Mouse (Mus musculus): ENCODE results near the gene Inca1.

Gene Inca1

DNA sequence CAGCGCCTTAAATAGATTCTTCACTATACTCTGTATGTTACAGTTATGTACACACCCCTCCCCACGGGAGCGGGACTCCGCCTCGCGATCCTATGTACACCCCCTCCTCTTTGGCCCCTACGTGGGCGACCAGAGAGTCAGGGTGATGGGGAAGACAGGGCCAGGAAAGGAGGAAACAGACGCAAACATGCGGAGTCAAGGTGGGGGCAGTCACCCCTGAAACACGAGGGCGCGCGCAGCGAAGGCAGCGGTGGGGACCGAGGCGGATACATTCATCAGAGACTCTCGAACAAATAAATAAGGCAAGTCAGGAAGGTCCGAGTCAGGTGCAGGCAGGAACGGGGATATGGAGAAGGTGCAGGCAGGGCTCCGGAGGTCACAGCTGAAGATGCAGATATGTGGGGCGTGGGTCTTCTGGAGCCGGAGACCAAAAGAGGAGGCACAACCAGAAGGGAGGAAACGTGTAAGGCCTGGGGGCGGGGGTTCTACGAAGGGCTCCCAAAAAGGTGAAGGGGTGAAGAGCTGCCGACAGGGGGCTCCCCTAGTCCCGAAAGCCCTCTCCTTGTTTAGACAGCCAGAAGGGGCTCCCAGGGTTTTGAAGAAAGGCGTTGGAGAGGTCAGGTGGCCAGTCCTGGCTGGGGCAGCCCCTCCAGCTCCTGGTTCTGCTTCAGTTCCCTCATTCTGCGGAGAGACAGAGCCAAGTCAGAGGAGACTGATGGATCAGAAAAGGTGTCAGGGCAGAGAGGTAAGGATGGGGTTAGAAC, 30.2 kb downstream of the Inca1 start:
- no peak for DNase-seq (ENCODE audit: low spot score in 2 of 2)

DNA sequence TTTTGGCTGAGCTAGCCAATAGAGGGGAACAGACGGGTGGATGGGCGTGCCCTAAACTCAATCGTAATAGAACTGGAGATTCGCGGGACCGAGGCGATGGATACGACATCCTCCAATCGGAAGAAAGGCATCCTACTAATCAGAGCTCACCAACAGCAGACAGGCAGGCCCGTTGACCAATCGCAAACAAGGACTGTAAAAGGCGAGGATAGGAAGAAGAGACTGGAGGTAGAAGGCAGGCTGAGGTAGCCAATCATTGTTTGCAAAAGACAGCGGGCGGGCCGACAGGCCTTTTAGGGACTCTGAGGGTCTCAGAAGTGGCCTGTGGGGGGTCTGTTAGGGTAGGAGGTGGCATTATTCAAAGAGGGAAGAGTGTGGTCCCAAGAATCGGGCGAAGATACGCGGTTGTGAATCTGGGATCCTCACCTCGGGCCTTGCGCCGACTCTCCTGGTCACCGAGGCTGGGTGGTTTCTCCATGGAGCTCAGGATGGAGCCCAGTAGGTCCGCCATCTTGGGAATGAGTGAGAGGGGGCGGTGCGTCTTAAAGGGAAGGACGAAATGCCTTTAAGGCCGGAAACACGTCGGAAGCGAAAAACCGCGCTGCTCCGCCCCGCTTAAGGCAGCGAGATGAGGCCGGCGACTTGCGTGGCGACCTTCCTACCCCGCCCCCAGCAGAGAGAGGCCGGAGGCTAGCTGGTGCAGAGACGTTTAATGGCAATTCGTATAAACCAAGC, 31.0 kb downstream of the Inca1 start, which contains the start of gene Spag7:
TSS of gene Spag7 (minus strand) at position 646 of the 735 bp plus-strand sequence.
- DNase-seq (ENCODE audit: low spot score in 2 of 2): peak; percentile 99 to 100

DNA sequence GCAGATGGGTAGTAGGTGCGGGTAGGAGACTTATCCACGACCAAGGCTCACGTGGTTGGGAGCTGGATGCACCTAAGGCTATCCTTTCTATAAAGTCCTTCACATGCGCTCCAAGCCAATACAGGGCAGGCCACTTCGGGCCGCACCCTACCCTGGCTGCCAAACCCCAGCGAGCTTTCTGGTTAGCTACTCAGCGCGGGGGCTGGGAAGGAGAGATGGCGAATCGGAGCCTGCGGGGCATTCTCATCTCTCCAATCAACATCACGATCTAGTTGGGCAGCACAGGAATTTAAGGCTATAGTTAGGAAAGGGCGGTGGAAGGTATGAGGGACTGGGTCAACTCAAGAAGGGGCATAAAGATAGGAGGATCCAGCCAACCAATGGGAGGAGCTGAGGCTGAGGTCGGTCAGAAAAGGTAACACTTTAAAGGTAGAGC, 31.6 kb downstream of the Inca1 start:
- DNase-seq (ENCODE audit: low spot score in 2 of 2): no peak

DNA sequence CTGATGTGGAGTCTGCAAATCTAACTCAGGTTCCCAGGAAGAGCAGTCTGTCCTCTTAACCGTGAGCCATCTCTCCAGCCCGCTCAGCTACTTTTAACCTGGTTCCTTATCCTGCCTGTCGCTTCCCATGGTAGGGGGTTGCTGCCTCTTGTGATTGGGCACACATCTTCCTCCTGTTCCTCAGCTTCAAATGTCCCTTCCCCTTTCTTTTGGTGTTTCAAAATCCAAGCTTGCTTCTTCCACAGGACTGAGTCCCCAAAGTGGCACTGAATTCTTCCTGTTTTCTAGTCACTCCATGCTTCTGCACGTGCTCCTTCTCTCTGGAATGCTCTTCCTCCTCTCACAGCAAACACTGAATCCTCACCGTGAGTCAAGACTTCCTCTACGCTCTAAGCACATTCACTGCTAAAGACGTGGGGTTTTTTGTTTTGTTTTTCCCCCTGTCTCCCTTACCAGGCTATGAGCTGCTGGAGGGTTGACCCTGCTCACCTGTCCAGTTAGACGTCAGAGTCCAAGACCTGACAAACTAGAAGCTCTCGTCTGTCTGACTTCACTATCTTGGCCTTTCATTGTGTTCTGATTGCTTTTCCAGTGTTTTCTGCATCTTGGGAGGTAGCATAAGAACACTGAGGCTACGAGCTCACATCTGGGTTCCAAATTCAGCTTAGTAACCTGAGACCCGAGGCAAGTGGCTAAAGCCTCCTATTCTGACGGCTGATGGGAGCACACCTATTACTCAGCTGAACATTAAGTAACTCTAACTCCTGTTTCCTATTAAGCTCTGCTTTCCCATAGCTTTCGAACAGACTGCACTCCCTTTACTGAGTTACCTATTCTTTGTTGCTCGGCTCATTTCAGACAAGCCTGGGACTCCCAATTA, 32.4 kb downstream of the Inca1 start:
- DNase-seq (ENCODE audit: low spot score in 2 of 2): no peak

DNA sequence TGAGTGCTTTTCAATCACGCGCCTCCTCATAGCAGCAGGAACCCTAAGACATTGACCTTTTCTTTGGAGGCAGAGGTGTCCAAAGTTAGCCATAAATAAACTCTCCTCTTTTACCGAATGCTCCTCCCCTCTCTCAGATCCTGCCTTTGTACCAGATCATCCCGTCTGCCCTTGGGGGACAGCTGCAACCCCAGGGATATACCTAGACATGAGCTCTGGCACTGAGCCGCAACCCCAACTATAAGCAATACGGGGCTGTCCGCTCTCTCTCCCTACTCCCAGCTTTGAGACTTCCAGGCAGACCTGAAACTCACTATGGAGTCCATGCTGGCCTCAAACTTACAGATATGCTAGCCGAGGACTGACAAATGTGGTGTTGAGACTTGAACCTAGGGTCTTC, 33.3 kb downstream of the Inca1 start:
- DNase-seq (ENCODE audit: low spot score in 2 of 2): no peak

DNA sequence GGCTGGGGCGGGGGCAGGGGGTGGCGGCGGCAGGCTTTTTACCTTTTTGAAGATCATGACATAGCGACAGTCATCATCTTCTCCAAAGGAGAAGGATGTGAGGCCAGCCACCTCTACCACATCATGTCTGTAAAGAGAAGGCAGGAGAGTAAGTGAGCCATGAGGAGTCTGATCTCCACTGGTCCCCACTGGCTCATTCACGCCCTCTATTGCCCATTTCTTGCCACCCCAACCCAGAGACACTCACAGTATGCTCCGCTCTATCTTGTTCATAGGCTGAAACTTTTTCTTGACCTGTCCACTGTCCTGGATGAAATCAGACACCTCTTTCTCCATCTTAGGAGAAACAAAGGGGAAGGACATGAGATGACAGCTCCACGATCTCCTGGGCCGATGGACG, 35.2 kb downstream of the Inca1 start:
- no peak for DNase-seq (ENCODE audit: low spot score in 2 of 2)

DNA sequence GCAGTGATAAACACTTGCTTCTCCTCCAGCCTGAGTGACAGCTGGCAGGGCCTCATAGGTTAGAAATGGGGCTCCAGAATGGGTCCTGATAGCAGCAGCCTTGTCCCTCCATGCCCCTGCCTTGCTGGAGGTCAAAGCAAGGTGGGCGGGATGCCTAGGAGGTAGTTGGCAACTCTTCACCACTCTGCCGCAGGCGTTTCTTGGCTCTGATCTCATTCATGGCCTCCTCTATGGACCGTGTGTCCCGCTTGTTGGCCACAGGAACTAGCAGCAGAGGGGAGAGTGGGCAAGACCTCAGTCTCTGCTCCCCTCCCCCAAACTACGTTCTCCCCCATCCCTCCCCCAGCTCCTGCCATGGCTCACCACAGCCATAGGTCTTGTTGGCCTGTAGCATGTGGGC, 36.0 kb downstream of the Inca1 start:
- DNase-seq (ENCODE audit: low spot score in 2 of 2): no peak

DNA sequence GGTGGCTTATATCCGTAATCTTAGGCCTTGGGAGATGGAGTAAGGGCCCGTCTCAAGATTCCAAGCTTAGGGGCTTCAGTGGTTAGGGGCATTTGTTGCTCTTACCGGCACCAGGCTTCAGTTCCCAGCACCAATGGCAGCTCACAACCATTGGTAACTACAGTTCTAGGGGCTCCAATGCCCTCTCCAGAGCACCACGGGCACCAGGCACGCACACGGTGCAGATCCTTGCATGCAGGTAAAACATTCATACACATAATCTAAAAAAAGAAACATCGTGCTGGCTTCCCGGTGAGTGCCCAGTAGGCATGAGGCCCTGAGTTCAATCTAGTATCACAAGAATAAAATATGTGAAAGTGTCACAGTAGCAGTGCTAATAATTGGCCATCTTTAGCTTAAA, 36.9 kb downstream of the Inca1 start:
- DNase-seq (ENCODE audit: low spot score in 2 of 2): no peak

DNA sequence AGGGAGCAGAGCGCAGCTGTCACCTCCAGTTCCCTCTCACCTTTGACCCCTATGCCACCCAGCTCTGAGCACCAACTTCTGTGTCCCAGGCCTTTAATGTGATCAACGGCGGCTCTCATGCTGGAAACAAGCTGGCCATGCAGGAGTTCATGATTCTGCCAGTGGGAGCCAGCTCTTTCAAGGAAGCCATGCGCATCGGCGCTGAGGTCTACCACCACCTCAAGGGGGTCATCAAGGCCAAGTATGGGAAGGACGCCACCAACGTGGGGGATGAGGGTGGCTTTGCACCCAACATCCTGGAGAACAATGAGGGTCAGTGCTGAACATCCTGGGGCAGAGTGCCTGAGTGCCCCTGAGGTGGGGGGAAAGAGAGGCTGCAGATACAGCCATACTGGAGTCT, 39.4 kb downstream of the Inca1 start:
- DNase-seq (ENCODE audit: low spot score in 2 of 2): no peak

DNA sequence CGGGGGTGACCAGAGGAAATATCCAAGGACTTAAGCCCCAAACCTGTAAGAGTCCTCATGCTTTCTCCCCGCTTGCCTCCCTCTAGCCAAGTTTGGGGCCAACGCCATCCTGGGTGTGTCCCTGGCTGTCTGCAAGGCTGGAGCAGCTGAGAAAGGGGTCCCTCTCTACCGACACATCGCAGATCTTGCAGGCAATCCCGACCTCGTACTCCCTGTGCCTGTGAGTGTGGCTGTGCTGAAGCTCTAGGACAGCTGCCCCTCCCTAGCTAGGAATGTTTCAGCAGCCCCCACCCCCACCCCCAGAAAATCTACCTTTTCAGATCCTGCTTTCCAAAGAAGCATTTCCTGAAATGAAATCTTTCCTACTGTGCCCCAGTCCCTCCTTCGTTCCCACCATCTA, 41.0 kb downstream of the Inca1 start:
- no peak for DNase-seq (ENCODE audit: low spot score in 2 of 2)

DNA sequence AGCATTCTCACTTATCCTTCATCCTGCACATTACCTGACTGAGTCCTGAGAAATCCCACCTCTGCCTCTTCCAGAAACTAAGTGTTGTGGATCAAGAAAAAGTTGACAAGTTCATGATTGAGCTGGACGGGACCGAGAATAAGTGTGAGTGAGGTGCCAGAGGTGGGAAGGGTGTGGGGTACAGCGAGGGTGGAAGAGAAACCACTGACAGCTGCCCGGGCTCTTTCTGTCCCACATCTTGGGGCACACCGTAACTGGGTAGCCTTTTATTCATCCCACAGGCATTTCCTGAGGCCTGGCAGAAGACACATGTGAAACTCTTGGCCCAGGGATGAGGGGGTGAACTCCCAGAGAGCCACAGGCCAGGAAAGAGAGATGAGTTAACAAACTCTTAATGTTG, 41.4 kb downstream of the Inca1 start:
- DNase-seq (ENCODE audit: low spot score in 2 of 2): no peak

DNA sequence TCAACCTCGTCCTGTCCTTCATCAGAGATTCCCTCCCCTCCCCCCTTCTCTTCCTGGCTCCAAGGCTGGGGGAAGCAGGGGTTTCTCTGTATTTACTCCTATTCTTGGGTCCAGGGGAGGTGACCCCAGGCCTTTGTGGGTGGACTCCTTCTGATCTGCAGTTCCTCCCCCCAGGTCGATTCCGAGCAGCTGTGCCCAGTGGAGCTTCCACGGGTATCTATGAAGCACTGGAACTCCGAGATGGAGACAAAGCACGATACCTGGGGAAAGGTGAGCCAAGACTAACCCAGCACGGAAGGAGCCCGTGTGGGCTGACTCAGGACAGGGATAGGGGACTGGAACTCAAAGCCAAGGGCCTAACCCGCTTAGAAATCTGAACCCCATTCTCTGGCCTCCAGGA, 42.0 kb downstream of the Inca1 start:
- no peak for DNase-seq (ENCODE audit: low spot score in 2 of 2)

DNA sequence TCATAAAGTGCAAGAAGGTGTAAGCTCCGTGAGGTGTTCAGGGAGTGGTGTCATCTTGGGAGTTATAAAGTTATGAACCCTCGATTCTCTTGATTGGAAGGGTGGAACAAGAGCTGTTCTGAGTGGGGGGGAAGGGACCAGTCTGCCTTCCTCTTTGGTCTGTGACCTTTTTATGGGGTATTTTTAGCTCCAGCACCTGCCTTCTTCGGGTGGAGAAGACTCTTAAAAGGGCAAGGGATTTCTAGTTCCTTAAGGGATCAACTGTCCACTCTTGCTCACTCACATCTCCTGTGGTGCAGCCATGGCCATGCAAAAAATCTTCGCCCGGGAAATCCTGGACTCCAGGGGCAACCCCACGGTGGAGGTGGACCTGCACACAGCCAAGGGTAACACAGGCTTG, 42.4 kb downstream of the Inca1 start:
- no peak for DNase-seq (ENCODE audit: low spot score in 2 of 2)

DNA sequence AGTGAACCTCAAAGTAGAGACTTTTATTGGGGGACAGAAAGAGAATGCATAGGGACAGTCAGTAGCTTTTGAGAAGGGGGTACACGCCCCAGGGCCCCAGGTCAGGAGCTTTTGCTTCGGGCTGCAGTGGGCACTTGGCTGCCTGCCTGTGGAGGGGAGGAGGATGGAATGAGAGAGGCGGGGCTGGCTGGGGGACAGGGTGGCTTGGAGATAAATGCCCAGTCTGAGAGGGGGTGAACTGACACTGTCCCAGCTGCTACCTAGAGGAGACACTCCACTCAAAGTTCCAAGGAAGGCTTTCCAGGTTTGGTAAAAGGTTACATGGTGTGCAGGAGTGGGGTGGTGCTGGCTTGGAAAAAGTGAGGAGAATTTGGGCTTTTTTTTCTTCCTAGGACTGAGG, 43.0 kb downstream of the Inca1 start, which contains the start of gene Eno3:
TSS of gene Eno3 (plus strand) at position 239 of the 400 bp plus-strand sequence.
- no peak for DNase-seq (ENCODE audit: low spot score in 2 of 2)

DNA sequence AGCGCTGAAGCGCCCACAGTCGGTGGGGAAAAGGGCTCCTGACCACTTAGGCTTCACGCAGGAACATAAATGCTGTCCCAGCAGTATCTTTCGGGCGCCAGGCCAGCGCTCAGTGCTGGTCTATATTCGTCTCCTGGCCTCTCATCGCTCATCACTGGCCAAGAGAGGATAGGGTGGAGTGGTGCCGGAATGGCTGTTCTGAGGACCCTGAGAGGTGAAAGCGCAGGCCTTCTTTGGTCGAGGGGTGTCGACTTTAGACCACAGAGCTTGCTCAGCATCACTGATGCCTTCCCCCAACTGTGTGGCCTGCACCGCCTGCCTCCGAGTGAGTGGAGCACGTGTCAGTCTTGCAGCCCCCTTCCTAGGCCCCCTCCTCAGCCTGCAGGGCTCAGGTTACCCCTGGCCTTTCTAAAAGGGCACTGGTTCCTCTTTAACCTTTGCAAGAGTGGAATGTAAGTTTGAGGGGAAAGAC, 43.5 kb downstream of the Inca1 start:
- DNase-seq (ENCODE audit: low spot score in 2 of 2): no peak

DNA sequence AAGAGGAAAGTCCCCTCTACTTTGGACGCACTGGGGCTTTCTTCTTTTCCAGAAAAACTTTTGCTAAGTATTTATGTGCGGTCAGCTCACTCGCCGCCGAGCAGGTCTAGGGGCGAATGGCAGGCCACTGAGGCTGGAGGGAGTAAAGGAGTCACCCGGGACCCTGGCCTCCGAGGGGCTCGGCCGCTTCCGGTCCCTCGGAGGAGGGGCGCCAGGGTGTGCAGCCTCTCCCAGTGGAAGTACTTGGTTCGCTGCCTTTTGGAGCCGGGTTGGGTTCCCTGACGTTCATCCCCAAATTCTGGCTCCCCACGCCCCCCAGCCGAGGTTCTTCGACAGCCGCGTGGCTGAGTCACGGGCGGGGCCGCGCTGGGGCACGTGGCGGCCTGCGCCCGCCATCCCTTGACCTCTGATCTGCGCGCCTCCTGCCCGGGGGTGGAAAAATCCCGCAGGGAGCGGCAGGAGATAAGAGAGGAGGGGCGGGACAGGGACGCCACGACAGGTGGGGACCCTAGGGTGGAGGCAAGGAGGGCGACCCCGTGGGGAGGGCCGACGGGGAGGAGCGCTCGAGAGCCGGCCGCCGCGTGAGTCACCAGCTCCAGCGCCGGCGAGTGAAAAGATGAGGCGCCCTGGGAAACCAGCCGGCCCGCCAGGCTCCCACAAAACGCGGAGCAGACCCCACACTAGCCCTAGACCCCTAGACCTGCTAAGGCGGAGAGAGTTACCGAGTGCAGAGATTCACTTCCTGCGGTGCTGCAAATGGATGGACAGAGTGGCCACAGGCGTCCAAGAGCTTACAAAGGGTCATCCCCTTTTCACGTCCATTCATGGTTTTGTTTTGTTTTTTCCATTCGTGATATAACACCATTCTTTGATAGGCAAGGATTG, 44.1 kb downstream of the Inca1 start:
- DNase-seq (ENCODE audit: low spot score in 2 of 2): no peak

DNA sequence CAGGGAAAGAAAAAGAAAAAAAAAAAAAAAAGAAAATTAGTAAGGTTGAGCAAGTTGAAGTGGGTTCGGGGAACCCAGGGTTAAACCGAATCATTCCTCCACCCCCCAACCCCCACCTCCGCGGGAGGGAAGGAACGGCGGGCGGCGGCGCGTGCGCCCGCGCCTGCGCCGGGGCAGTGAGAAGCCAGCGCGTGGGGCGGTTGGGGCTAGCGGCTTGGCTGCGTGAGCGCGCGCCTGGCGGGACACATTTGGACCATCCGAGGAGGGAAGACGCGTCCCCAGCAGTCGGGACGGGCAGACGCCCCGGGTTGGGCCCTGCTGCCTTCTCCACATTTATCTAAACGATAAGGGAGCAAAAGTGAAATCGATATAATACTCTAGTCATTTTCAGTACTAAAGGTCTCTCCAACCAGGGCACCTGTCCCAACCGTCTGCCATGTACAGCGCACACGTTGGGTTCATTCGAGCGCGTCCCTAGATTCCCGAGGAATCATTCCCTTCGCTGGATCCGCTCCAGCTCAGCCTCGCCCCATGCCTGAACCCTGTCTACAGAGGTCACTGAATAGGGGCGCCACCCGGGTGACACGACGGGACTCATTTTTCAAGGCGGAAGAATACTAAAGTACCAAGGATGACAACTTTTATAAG, 44.9 kb downstream of the Inca1 start:
- peak; percentile 59 to 60 for DNase-seq (ENCODE audit: low spot score in 2 of 2)

DNA sequence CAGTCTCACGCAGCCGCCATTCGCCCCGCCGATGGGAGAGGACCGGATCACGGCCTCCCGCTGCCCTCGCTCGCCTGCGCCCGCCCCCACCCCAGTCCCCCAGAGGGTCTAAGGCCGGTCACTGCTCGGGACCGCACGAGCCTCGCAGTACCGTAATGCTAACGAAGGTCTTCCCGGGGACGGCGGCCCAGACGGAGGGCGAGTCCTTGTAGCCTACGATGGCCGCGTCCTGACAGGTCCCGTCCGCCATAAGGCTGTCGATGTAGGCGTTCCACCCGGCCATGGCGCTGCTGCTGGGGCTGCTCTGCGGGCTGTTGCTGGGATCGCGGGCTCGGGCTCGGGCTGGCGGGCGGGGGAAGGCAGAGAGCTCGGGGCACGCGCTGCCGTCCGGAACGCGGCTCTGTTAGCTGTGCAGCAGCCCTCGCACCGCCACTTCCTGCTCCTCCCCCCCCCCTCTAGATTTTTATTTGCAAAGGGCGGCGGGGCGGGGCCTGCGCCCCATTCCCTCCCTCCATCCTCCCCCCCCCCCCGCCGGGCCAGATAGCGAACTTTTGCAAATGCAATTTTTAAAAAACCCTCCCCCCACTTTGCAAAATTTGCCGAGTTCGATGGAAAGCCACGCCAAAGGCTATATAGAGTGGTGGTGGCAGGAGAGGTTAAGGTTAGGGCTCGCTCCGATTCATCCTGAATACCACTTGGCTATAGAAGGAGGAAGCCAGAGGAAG, 45.6 kb downstream of the Inca1 start, which contains the start of gene Pfn1:
TSS of gene Pfn1 (minus strand) at position 447 of the 725 bp plus-strand sequence.
- peak; percentile 59 to 66 for DNase-seq (ENCODE audit: low spot score in 2 of 2)

DNA sequence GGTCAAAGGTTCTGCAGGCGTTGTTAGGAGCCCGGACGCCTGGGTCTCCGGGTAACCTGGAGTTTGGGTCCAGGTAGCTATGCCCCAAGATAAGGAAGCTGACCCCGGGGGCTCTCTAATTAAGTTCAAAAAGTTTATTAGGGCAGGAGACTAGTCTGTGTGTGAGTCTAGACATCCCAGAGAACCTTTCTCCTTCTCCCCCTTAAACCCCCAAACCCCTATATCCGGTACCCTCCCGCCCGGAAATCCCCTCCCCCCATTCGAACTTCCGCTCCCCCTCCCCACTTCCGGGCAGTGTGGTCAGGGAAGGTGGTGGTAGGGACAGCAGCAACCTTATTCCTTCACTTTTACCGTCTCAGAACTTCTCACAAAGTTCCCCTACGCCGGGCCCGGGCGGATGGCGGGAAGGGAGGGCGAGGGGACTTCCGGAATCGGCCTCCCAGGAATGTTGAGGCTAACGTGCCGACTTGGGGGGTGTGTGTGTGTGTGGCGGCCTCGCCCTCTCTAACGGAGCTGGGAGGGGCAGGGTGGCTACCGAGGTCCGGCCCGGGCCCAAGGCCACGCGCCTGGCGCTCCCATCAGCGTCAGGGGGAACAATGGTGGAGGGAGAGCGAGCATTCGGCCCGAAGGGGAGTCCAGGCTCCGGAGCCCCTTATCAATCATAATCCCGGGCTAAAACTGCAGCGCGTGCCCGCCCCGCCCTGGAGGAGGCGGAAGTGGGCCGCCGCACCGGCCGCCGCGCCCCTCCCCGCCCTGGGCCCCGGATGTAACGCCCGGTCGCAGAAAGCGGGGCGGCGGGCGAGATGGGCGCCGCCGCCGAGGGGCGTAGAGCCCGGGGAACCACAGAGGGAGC, 46.4 kb downstream of the Inca1 start:
- DNase-seq (ENCODE audit: low spot score in 2 of 2): no peak
